Mouse (Mus musculus) ES-Bruce4 (cell line): ENCODE measurements at regions not wholly inside any gene's neighbourhood (a gene's known extent, or its start where the extent isn't known, plus 50 kb on each side); places are given as distances from the start of the nearest gene placed in this dataset.

ENCODE experiments used
- H3K27ac ChIP-seq: 2 replicates; pipeline ENCODE4 v1.5.1; 2012; ENCODE audit warnings: low read length, inconsistent platforms; ENCODE audit not compliant: insufficient read depth
- H3K27me3 ChIP-seq: 2 replicates; pipeline ENCODE4 v1.6.1; 2012; ENCODE audit warnings: mild to moderate bottlenecking, low read length, inconsistent platforms; ENCODE audit not compliant: control insufficient read depth, poor library complexity, insufficient read depth, severe bottlenecking
- H3K36me3 ChIP-seq: 2 replicates; pipeline ENCODE4 v1.6.1; 2012; ENCODE audit warnings: inconsistent platforms, mild to moderate bottlenecking, low read length, moderate library complexity; ENCODE audit not compliant: control insufficient read depth, poor library complexity, insufficient read depth, severe bottlenecking
- H3K4me1 ChIP-seq: one replicate; pipeline ENCODE4 v1.8.1; 2011; ENCODE audit warnings: low read length; ENCODE audit not compliant: control insufficient read depth, insufficient read depth
- H3K4me3 ChIP-seq: 2 replicates; pipeline ENCODE4 v1.5.1; 2011; ENCODE audit warnings: low read depth, mild to moderate bottlenecking, low read length
- H3K9ac ChIP-seq: 2 replicates; pipeline ENCODE4 v1.6.1; 2012; ENCODE audit warnings: low read depth, mild to moderate bottlenecking, inconsistent platforms; ENCODE audit not compliant: poor library complexity, severe bottlenecking
- H3K9me3 ChIP-seq: replicated peaks from 2 replicates; pipeline ENCODE4 v1.6.1; 2012; ENCODE audit warnings: mild to moderate bottlenecking, low read length, inconsistent platforms; ENCODE audit not compliant: control insufficient read depth, poor library complexity, insufficient read depth, severe bottlenecking
- CTCF ChIP-seq: IDR thresholded peaks from one replicate; pipeline ENCODE4 v1.8.1; 2011; ENCODE audit warnings: low read depth, low read length
- EP300 ChIP-seq: IDR thresholded peaks from 2 replicates; pipeline ENCODE4 v1.6.1; 2011; ENCODE audit warnings: low read depth, low read length; ENCODE audit not compliant: insufficient read depth
- POLR2A ChIP-seq: IDR thresholded peaks from one replicate; pipeline ENCODE4 v1.8.1; 2011; ENCODE audit warnings: low read length; ENCODE audit not compliant: insufficient read depth

DNA sequence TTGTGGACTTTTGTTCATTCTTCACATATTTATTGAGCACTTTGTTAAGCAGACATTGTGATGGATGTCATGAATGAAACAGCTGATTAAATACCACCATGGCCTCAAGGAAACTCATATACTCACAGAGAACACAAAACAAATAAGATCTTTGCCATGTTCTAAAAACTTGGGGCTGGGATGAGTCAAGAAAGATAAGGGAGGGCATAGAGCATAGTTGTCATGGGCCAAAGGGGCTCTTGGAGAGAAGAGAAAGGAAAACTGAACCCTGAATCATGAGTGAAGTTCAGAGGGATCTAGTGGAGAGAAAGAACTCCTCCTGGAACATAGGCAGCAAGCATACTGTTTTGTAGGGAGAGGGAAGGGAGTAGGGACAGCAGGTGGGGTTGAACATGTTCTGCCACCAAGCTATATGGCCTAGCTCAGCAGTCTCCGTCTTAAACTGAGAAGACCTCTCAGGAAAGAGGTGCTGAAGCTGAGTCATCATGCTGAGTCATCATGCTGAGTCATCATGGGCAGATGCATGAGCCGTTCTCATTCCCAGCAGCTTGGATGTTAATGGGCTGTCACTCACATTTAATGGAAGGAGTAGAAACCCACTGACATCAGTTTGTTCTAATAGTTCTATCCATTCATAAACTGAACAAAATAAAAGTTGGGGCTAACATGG is 69.6 kb downstream of the Cetn3 start:
- Histone ChIP-seq H3K4me3 (no peak overlapping the region), H3K9ac (no peak overlapping the region), H3K36me3 (no peaks in the 10 kb centered on the region), H3K4me1 (no peaks in the 10 kb centered on the region), H3K9me3 (no peaks in the 10 kb centered on the region; the same call in 1 of the 2 replicates), H3K27ac (no peak overlapping the region), H3K27me3 (no peaks in the 10 kb centered on the region)
- TF ChIP-seq CTCF (no peak), EP300 (no peak), POLR2A (no peak)

- H3K36me3 ChIP-seq: no peaks in the 10 kb centered on the region
- TF ChIP-seq POLR2A: no peak
- TF ChIP-seq CTCF: no peak
- TF ChIP-seq EP300: no peak
- H3K9me3 ChIP-seq: no peaks in the 10 kb centered on the region; the same call in 1 of the 2 replicates
Measured at GRCm38 (mm10) chr13:81856072-81856471, 73.2 kb downstream of the Cetn3 start.

GRCm38 (mm10) chr13:81860683-81861082 is 77.8 kb downstream of the Cetn3 start:
- TF ChIP-seq CTCF (no peak), POLR2A (no peak), EP300 (no peak)
- no peak overlapping the region for H3K4me3 ChIP-seq

More at GRCm38 (mm10) chr13:81856072-81856471, 73.2 kb downstream of the Cetn3 start:
- no peak overlapping the region for H3K9ac ChIP-seq
- H3K4me3 ChIP-seq: no peak overlapping the region
- H3K27me3 ChIP-seq: no peaks in the 10 kb centered on the region
- no peak overlapping the region for H3K27ac ChIP-seq
- no peaks in the 10 kb centered on the region for H3K4me1 ChIP-seq

GRCm38 (mm10) chr13:81861886-81862600 is 79.2 kb downstream of the Cetn3 start:
- Histone ChIP-seq H3K4me3 (no peak overlapping the region), H3K27ac (no peak overlapping the region), H3K27me3 (no peaks in the 10 kb centered on the region), H3K36me3 (no peaks in the 10 kb centered on the region), H3K4me1 (no peaks in the 10 kb centered on the region), H3K9me3 (no peaks in the 10 kb centered on the region), H3K9ac (no peak overlapping the region)
- TF ChIP-seq EP300: no peak

More at GRCm38 (mm10) chr13:81860683-81861082, 77.8 kb downstream of the Cetn3 start:
- H3K9me3 ChIP-seq: no peaks in the 10 kb centered on the region
- no peak overlapping the region for H3K9ac ChIP-seq
- H3K4me1 ChIP-seq: no peaks in the 10 kb centered on the region
- H3K27ac ChIP-seq: no peak overlapping the region
- H3K36me3 ChIP-seq: no peaks in the 10 kb centered on the region
- no peaks in the 10 kb centered on the region for H3K27me3 ChIP-seq

GRCm38 (mm10) chr13:81871226-81871625 is 88.3 kb downstream of the Cetn3 start:
- Histone ChIP-seq H3K9me3 (no peaks in the 10 kb centered on the region), H3K4me3 (no peak overlapping the region), H3K36me3 (no peaks in the 10 kb centered on the region), H3K27me3 (no peaks in the 10 kb centered on the region), H3K9ac (no peak overlapping the region), H3K27ac (no peak overlapping the region), H3K4me1 (no peaks in the 10 kb centered on the region)
- TF ChIP-seq EP300: no peak
- TF ChIP-seq CTCF: no peak
- TF ChIP-seq POLR2A: no peak

DNA sequence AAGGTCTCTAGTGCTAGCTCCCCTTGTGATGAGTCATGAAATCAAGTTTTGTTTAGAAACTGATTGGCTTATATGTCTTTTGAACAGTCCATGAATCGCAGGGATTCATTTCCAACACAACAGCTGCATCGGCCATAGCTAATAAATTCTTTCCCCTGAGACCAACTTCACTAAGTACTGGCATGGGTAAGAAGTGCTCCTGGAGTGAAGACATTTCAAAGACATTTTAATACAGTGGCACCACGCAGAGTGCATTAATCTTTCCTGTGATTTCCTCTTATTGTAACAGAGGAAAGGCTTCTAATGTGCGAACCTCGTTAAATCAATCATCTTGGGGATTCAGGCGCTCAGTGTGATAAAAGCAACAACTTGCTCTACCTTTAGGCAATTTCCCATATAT is 103.0 kb downstream of the Cetn3 start:
- no peak overlapping the region for H3K4me3 ChIP-seq
- no peaks in the 10 kb centered on the region for H3K4me1 ChIP-seq
- H3K27me3 ChIP-seq: no peaks in the 10 kb centered on the region
- peaks cover 5% of the 10 kb centered on the region for H3K9me3 ChIP-seq
- no peak overlapping the region for H3K27ac ChIP-seq
- no peak for TF ChIP-seq EP300
- TF ChIP-seq CTCF: no peak
- TF ChIP-seq POLR2A: no peak
- no peak overlapping the region for H3K9ac ChIP-seq
- H3K36me3 ChIP-seq: no peaks in the 10 kb centered on the region
